Mouse (Mus musculus) limb, embryonic 15.5 days (tissue): ENCODE results near the gene Camkk2. TPM values are rescaled to one million over a fixed set of nuclear protein-coding genes. Genes with fewer than 3 reads are reported as not detected.
A peak's percentile ranks its signal among the peaks of the same experiment; 100 is the strongest.

Source experiments
- ATAC-seq: fragments of 200-750 bp; cut with Nextera tagmentation; 2 replicates; pipeline ENCODE4 v1.8.0; 2017; ENCODE audit warnings: low read depth, moderate TSS enrichment; ENCODE audit not compliant: insufficient number of reproducible peaks, low FRiP score, low TSS enrichment
- H3K27ac ChIP-seq: fragments of 300-500 bp; sonication (generic); 2 replicates; pipeline ENCODE4 v1.5.1; 2015; ENCODE audit warnings: moderate library complexity, mild to moderate bottlenecking, inconsistent platforms
- H3K27me3 ChIP-seq: fragments of 300-500 bp; sonication (generic); 2 replicates; pipeline ENCODE4 v1.6.1; 2015; ENCODE audit warnings: inconsistent platforms
- H3K36me3 ChIP-seq: fragments of 300-500 bp; sonication (generic); 2 replicates; pipeline ENCODE4 v1.6.1; 2015; ENCODE audit warnings: inconsistent platforms
- H3K4me1 ChIP-seq: fragments of 300-500 bp; sonication (generic); 2 replicates; pipeline ENCODE4 v1.6.1; 2015; ENCODE audit warnings: inconsistent platforms
- H3K4me2 ChIP-seq: fragments of 300-500 bp; sonication (generic); 2 replicates; pipeline ENCODE4 v1.6.1; 2015; ENCODE audit warnings: mild to moderate bottlenecking, inconsistent platforms
- H3K4me3 ChIP-seq: fragments of 300-500 bp; sonication (generic); 2 replicates; pipeline ENCODE4 v1.5.1; 2015; ENCODE audit warnings: mild to moderate bottlenecking, inconsistent platforms
- H3K9ac ChIP-seq: fragments of 300-500 bp; sonication (generic); 2 replicates; pipeline ENCODE4 v1.6.1; 2015; ENCODE audit warnings: inconsistent platforms
- H3K9me3 ChIP-seq: fragments of 300-500 bp; sonication (generic); 2 replicates; pipeline ENCODE4 v1.6.1; 2016; ENCODE audit warnings: inconsistent platforms
- WGBS: fragments of 180-500 bp; shearing (Covaris S2); methylation state at CpG from one replicate; pipeline ENCODE4 v1.1.7; 2015; 5-methylcytosine and 5-hydroxymethylcytosine counted together
- polyA plus RNA-seq: library from polyadenylated mRNA; unstranded; fragments of >200 nt; fragmentation: Nextera tagmentation; extraction: Ambion mirVana; gene quantifications from 2 replicates; pipeline ENCODE4 v1.2.1, GENCODE M21; 2015

Camkk2 gene
- polyA plus RNA-seq, 1 experiment from 2014 or later: 37.9 TPM

DNA sequence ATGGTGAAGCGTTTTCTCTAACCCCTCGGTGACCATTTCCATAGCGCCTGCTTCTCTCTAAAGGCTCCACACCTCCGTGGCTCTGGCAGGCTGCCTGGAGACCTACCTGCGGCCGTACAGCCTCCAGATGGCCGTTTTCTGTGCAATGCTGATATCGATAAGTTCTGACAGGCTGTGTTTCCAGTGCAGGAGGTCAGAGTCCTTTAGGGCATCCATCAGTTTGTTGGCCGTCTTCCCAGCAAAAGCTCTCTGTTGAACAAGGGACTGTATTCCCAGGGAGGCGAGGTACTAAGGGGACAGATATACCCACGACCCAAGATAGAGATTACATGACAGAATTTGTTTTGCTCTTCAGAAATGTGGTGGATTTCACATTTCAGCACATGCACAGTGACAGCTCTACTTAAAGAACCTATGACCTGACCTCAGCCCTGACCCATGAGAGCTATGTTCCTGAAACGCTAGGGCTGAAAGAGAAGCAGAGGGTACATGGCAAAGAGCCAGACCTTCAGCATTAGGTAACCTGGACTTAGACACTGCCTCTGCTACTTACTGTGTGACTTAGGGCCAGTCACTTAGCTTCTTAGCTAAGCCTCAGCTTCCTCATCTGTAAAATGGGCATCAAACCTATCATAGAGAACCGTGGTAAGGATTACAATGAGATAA is 21.3 kb upstream of the Camkk2 start:
- H3K4me3 ChIP-seq: no peak overlapping the region
- 83% methylated on average over 13 of the region's 13 CpGs for WGBS
- H3K4me1 ChIP-seq: peaks cover 8% of the 10 kb centered on the region; the same call in 1 of the 2 replicates
- no peaks in the 10 kb centered on the region for H3K27me3 ChIP-seq
- H3K4me2 ChIP-seq: no peak overlapping the region
- H3K27ac ChIP-seq: no peak overlapping the region
- ATAC-seq: no peak
- H3K9ac ChIP-seq: no peak overlapping the region
- H3K9me3 ChIP-seq: no peaks in the 10 kb centered on the region
- H3K36me3 ChIP-seq: peaks cover 95% of the 10 kb centered on the region

DNA sequence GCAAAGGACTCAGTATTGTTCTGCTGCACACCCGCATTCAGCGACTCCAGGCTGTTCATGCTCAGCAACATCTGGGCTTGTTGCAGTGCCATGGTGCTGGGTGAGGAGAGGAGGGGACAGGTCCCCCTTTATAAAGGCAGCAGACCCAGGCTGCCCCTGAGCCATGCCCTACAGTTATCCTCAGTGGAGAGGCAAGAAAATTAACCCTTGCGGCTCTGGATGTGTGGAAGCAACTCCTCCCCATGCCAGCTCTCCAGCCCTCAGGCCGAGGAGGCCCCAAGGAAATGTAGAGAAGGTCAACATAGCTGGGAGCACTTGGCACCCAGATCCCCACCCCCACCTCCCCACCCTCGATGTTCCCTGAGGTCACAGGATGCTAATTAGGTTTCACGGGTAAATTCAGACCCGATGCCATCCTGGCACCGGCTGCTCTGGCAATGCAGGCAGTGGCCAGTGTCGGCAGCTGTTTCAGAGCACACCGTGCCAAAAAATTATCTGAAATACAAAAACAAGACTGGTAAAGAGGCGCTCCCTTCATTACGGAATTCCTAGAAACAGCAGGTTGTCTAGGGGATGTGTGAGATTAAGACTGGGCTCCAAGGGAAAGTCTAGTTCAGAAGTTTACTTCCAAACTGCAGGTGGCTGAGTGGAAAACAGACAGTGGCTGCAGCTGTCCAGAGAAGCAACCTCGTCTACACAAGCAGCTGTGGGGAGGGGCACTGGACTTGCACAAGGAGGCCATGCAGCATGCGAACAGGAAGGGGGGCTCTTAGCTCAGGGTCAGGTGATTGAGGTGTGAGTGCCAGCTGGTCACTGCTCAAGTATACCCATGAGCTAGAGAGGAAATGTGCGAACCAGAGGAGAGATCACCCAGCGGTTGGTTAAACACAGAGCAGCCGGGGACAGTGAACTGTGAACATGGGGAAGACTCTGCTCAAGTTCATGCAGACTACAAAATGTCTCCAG is 20.5 kb upstream of the Camkk2 start:
- Histone ChIP-seq H3K4me1 (peaks cover 8% of the 10 kb centered on the region; the same call in 1 of the 2 replicates), H3K27me3 (no peaks in the 10 kb centered on the region), H3K36me3 (peaks cover 91% of the 10 kb centered on the region), H3K9me3 (no peaks in the 10 kb centered on the region), H3K4me2 (no peak overlapping the region), H3K9ac (no peak overlapping the region), H3K4me3 (no peak overlapping the region), H3K27ac (no peak overlapping the region)
- peak; percentile 15; the same call in 1 of the 2 replicates for ATAC-seq
- 77% methylated on average over 17 of the region's 17 CpGs for WGBS

DNA sequence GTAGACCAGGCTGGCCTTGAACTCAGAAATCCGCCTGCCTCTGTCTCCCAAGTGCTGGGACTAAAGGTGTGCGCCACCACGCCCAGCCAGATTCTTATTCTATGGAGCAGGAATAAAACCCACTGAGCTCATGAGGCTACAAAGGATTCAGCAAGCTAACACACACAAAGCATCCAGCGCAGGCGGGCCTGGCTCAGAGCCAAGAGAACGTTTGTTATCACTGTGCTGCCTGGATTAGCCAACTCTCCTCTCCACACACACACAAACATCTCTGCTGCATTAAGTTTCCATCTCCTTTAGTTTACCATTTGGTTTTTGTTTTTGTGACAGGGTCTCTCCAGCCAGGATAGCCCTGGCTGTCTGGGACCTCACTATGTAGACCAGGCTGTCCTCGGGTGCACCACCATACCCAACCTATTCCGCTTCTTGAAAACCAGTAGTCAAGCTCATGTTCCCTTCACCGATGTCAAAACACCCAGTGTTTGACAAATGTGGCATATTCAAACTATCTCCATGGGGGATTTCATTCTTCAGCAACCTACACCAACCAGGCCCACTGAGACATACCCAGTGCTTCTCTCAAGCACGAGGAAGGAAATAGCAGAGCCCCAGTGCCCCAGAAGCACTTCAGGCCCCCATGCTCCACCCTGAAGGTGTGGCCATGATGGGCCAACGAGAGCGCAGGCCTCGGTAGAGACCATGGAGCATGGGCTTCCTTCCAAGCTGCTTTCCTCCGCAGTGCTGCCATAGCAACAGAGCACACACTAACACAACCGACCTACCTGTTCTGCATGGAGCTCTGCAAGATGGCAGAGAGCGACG is 19.6 kb upstream of the Camkk2 start:
- Histone ChIP-seq H3K9ac (no peak overlapping the region), H3K36me3 (peaks cover 90% of the 10 kb centered on the region), H3K4me2 (no peak overlapping the region), H3K27me3 (no peaks in the 10 kb centered on the region), H3K27ac (no peak overlapping the region), H3K4me3 (no peak overlapping the region), H3K9me3 (no peaks in the 10 kb centered on the region), H3K4me1 (peaks cover 8% of the 10 kb centered on the region; the same call in 1 of the 2 replicates)
- WGBS: 68% methylated on average over 17 of the region's 17 CpGs
- no peak; the same call in 1 of the 2 replicates for ATAC-seq

DNA sequence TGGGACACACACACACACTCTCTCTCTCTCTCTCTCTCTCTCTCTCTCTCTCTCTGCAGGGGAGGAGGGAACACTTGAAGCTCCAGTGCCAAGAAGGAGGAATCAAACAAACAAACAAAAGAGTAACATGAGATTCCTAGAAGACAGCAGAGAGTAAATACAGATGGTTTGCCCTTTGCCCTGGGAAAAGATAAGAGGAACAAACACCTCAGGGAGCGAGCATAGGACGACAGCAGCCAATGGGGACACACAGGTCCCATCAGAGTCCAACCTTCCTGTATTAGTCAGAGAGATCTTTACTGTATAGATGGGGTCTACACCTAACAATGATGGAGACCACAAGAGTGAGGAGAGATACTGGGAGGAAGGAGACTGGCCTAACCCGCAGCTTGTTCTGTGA is 18.7 kb upstream of the Camkk2 start:
- no peaks in the 10 kb centered on the region for H3K27me3 ChIP-seq
- H3K4me3 ChIP-seq: no peak overlapping the region
- peaks cover 91% of the 10 kb centered on the region for H3K36me3 ChIP-seq
- no peak overlapping the region for H3K4me2 ChIP-seq
- H3K27ac ChIP-seq: no peak overlapping the region
- no peak for ATAC-seq
- no peak overlapping the region for H3K9ac ChIP-seq
- H3K9me3 ChIP-seq: no peaks in the 10 kb centered on the region
- WGBS: 93% methylated on average over 3 of the region's 3 CpGs
- peaks cover 8% of the 10 kb centered on the region; the same call in 1 of the 2 replicates for H3K4me1 ChIP-seq

DNA sequence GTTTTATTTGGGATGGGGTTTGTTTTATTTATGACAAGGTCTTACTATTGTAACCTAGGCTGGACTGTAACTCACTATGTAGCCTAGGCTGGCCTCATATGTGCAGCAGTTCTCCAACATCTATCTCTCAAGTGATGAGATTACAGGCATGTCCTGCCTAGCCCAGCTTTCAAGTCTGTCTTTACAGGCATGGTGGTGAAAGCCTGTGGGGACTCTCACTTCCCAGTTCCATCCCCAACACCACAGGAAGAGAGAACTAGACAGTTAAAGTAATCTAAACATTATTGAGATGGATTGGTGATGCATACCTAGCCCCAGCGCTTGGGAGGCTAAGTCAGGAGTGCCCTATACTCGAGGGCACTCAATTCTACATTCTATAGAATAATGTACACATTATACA is 9.5 kb upstream of the Camkk2 start:
- Histone ChIP-seq H3K4me3 (no peak overlapping the region), H3K27ac (no peak overlapping the region), H3K4me2 (no peak overlapping the region), H3K27me3 (no peaks in the 10 kb centered on the region), H3K9me3 (no peaks in the 10 kb centered on the region), H3K9ac (no peak overlapping the region), H3K36me3 (peaks cover 62% of the 10 kb centered on the region), H3K4me1 (peaks cover 4% of the 10 kb centered on the region)
- WGBS: 82% methylated on average over 2 of the region's 2 CpGs
- ATAC-seq: no peak

DNA sequence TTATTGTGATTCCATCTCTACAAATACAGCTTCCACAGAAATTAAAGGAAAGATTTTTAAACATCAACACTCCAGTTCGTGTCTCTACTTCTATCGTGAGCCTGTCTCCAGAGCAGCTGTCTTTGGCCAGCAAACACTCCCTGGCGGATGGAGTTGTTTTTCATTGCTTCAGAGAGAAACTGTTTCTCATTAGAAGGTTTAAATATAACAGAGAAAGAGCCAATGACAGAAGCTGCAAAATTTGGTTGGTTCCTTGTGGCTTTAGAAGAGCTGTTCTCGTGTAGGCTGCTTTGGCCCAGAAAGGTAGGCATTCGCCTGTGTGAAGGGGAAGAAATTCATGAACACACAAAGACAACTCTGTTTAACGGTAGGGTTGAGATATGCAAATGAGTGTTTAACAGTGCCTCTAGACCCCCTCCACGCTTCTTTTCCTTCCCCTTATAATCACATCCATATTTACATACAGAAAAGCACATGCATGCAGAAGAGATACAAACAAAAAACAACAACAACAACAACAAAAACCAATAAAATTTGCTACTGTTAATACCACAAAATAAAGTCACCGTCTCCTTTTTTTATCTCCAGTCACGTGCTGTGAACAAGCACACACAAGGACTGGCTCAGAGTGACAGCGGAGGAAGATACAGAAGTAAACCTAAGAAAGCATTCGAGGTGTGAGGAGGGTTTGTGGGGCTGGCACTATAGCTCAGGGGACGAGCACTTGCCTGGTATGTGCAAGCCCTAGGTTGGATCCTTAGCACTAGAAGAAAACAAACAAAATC is 7.0 kb upstream of the Camkk2 start:
- Histone ChIP-seq H3K36me3 (peaks cover 43% of the 10 kb centered on the region), H3K27me3 (no peaks in the 10 kb centered on the region), H3K4me1 (peaks cover 4% of the 10 kb centered on the region), H3K4me2 (no peak overlapping the region), H3K9me3 (no peaks in the 10 kb centered on the region), H3K9ac (no peak overlapping the region), H3K27ac (peak overlapping the region; percentile 70), H3K4me3 (no peak overlapping the region)
- WGBS: 44% methylated on average over 12 of the region's 12 CpGs
- no peak for ATAC-seq

DNA sequence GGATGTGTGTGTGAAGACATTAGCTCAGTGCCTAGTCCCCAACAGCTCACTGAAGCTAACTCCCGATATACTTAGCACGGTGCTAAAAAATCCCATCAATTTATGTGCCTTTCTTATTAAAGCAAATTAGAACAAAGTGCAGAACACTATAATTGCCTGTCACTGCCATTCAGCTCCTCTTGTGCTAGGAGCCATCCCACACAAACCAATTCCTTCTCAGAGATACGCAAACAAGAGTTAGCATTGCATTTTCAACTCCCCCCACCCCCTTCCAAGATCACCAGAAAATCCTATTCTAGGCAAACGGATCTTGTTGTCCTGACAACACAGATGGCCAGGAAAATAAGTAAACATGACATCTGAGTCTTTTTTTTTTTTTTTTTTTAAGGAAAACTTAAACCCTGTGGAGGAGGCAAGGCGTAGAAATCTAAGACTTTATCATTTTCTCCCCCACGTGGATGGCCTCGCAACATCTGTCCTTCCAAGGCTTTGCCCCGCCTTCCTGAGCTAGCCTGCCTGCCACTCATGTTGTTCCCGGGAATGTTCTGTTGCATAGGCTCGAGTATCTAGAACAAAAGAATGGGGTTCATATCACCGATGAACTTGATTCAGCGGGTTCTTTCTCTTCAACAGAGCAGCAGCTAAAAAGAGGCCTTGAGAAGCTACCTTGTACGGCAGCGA is 4.7 kb upstream of the Camkk2 start:
- H3K4me2 ChIP-seq: no peak overlapping the region
- no peak overlapping the region for H3K4me3 ChIP-seq

DNA sequence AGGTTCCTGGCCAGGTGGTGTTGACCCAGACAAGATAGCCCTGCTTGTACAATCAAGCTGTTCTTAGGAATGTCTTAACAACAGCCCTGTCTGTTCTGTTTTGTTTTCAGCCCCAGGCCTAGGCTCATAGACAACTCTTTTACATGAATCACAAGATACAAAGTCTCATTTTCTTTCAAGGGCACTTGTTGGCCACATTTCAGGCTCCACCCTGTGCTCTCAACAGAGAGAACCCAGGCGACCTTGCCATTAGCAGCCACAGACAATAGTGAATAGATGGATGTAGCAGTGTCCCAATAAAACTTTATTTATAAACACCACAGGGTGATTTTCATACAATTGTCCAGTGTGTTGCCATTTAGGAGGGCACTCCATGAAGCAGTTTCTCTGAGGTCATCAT is 2.9 kb upstream of the Camkk2 start:
- Histone ChIP-seq H3K27me3 (no peaks in the 10 kb centered on the region), H3K9ac (no peak overlapping the region), H3K9me3 (no peaks in the 10 kb centered on the region), H3K4me1 (peaks cover 13% of the 10 kb centered on the region), H3K27ac (no peak overlapping the region), H3K36me3 (peaks cover 10% of the 10 kb centered on the region), H3K4me3 (no peak overlapping the region), H3K4me2 (no peak overlapping the region)
- ATAC-seq: no peak
- WGBS: 79% methylated on average over 1 of the region's 1 CpGs

More for the DNA sequence above, 4.7 kb upstream of the Camkk2 start:
- peaks cover 26% of the 10 kb centered on the region for H3K36me3 ChIP-seq
- no peaks in the 10 kb centered on the region for H3K27me3 ChIP-seq
- no peak overlapping the region for H3K27ac ChIP-seq
- 56% methylated on average over 14 of the region's 14 CpGs for WGBS
- H3K9ac ChIP-seq: no peak overlapping the region
- H3K4me1 ChIP-seq: peaks cover 4% of the 10 kb centered on the region
- ATAC-seq: no peak
- H3K9me3 ChIP-seq: no peaks in the 10 kb centered on the region

DNA sequence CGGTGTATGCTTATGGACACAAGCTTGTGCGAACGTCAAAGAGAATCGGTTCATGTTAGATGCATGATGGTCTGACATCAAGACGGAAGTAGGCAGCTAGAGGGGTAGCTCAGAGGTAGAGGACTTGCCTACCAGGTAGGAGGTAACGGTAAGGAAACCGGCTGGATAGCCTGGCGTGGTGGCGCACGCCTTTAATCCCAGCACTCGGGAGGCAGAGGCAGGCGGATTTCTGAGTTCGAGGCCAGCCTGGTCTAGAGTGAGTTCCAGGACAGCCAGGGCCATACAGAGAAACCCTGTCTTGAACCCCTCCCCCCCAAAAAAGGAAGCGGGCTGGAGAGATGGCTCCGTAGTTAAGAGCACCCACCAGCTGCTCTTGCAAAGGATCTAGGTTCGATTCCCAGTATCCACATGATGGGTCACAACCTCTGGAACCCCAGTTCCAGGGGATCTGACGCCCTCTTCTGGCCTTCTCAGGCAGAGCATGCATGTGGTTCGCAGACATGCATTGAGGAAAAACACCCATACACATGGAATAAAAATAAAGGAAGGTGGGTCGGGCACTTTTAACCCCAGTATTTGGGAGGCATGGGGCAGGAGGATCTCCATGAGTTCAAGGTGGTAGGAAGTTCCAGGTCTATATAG is 1.7 kb upstream of the Camkk2 start:
- ATAC-seq: no peak
- no peak overlapping the region for H3K9ac ChIP-seq
- H3K4me3 ChIP-seq: no peak overlapping the region
- no peaks in the 10 kb centered on the region for H3K36me3 ChIP-seq
- H3K27ac ChIP-seq: no peak overlapping the region
- H3K4me2 ChIP-seq: no peak overlapping the region
- H3K27me3 ChIP-seq: no peaks in the 10 kb centered on the region
- 87% methylated on average over 19 of the region's 19 CpGs for WGBS
- no peaks in the 10 kb centered on the region for H3K9me3 ChIP-seq
- H3K4me1 ChIP-seq: peaks cover 8% of the 10 kb centered on the region
